Mouse (Mus musculus): ENCODE results near the gene Wdr72. TPM values are rescaled to one million over a fixed set of nuclear protein-coding genes. Genes with fewer than 3 reads are reported as not detected.

Wdr72 gene
- total RNA-seq, 2 experiments from 2014 or later: not detected

GRCm38 (mm10) chr9:74194898-74195297 lies 84.7 kb downstream of the Wdr72 start:
- no peak for ATAC-seq (replicated peaks; ENCODE audit: low FRiP score, low TSS enrichment, poor library complexity, severe bottlenecking)

- ATAC-seq (replicated peaks; ENCODE audit: low FRiP score, low TSS enrichment, poor library complexity, severe bottlenecking): no peak
Measured at GRCm38 (mm10) chr9:74228272-74228671, 118.1 kb downstream of the Wdr72 start.

DNA sequence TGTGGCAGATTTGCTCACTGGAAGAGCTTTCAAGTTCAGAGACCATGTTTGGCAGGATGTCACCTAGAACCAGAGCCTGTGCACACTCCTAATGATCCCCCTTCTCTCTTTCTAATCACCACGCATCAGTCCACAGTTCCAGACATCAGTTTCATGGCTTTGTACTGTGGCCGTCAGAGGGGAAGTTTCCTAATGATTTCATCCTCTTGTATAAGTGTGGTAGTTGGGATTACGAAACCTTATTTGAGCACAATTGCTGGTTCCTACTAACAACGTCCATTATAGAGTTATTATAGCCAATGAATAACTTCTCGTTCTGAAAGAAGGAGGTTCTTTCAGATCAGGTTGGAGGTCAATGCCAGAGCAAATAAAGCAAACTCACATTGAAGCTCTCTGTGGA lies 131.1 kb downstream of the Wdr72 start:
- ATAC-seq (replicated peaks; ENCODE audit: low FRiP score, low TSS enrichment, poor library complexity, severe bottlenecking): no peak

DNA sequence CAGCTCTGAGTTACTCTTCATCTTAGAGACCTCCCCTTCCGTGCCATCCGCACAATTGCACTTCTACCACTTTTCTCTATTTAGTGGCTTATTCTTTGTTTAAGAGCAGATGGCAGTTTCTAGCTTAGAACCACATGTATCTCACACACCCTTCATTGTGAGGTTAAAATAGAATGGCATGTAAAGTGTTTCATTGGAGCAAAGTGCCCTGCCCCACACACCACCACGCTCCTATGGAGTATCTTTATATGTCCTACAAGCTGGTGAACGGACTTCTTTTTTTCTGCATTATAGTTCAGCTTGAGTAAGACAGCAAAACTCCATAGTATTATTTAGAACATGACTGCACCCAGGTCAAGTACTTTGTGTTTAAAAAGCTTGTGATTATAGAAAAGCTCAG lies 137.9 kb downstream of the Wdr72 start:
- no peak for ATAC-seq (replicated peaks; ENCODE audit: low FRiP score, low TSS enrichment, poor library complexity, severe bottlenecking)

- ATAC-seq (replicated peaks; ENCODE audit: low FRiP score, low TSS enrichment, poor library complexity, severe bottlenecking): no peak
Measured at GRCm38 (mm10) chr9:74249486-74249885, 139.3 kb downstream of the Wdr72 start.

GRCm38 (mm10) chr9:74250522-74250921 lies 140.4 kb downstream of the Wdr72 start:
- ATAC-seq (replicated peaks; ENCODE audit: low FRiP score, low TSS enrichment, poor library complexity, severe bottlenecking): no peak

GRCm38 (mm10) chr9:74258389-74258788 lies 148.2 kb downstream of the Wdr72 start:
- no peak for ATAC-seq (replicated peaks; ENCODE audit: low FRiP score, low TSS enrichment, poor library complexity, severe bottlenecking)

GRCm38 (mm10) chr9:74277752-74278385 lies 167.7 kb downstream of the Wdr72 start:
- no peak for ATAC-seq (replicated peaks; ENCODE audit: low FRiP score, low TSS enrichment, poor library complexity, severe bottlenecking)

DNA sequence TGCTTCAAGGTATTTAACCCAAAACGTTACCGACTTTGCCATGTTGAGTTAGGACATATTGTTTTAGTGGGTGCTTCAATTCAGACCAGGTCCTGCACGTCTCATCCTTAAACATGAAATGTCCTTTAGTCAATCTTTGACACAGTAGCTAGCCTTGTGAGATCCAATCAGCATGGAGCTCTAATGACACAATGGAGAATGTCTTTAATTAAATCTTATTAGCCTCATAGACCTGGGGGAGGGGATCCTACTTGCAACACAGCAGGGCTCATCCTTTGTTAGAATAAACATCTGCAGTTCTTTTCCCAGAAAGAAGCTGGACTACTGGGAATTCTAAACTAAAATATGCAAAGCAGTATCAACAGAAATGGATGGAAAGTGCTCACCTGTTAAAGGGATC lies 171.9 kb downstream of the Wdr72 start:
- no peak for ATAC-seq (replicated peaks; ENCODE audit: low FRiP score, low TSS enrichment, poor library complexity, severe bottlenecking)

DNA sequence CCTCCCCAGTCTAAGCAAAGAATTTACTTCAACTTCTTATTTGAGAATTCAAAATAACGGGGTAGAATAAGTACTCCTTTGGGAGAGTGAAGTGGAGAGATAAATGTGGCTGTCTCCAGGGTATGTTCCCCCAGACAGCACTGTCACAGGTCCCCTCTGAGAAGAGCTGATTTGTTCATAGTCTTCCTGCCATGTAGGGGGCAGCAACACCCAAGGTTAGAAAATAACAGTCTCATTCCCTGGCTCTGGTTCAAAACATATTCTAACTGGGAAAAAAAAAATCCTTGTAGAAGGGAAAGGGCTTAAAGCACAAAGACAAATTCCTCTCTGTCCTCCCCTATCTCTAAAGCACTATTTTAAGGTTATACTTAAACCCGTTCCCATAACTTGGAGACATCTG lies 176.1 kb downstream of the Wdr72 start:
- ATAC-seq (replicated peaks; ENCODE audit: low FRiP score, low TSS enrichment, poor library complexity, severe bottlenecking): no peak

- no peak for ATAC-seq (replicated peaks; ENCODE audit: low FRiP score, low TSS enrichment, poor library complexity, severe bottlenecking)
Measured at GRCm38 (mm10) chr9:74294479-74294878, 184.3 kb downstream of the Wdr72 start.

DNA sequence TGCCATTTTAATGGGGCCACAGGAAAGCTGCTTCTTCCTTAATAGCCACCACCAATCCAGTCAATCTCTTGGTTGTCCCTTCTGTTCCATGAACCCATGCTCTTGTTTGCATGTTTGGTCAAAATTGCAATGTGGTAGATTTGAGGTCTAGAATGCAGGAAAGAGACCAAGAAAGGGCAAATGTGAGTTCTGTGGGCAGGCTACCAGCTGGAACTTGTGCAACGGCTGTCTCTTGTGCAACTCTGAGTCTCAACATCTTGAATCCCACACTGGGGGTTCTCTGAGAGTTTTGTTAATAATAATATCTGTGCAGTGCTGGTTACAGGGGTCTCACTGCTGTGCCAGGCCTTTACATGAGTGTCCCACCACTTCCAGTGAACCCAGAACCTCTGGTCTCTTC lies 208.6 kb downstream of the Wdr72 start:
- no peak for ATAC-seq (replicated peaks; ENCODE audit: low FRiP score, low TSS enrichment, poor library complexity, severe bottlenecking)

GRCm38 (mm10) chr9:74324089-74324924 lies 214.2 kb downstream of the Wdr72 start:
- ATAC-seq (replicated peaks; ENCODE audit: low FRiP score, low TSS enrichment, poor library complexity, severe bottlenecking): no peak

GRCm38 (mm10) chr9:74324925-74325295 lies 214.8 kb downstream of the Wdr72 start:
- no peak for ATAC-seq (replicated peaks; ENCODE audit: low FRiP score, low TSS enrichment, poor library complexity, severe bottlenecking)

GRCm38 (mm10) chr9:74325981-74326380 lies 215.8 kb downstream of the Wdr72 start:
- ATAC-seq (replicated peaks; ENCODE audit: low FRiP score, low TSS enrichment, poor library complexity, severe bottlenecking): no peak

DNA sequence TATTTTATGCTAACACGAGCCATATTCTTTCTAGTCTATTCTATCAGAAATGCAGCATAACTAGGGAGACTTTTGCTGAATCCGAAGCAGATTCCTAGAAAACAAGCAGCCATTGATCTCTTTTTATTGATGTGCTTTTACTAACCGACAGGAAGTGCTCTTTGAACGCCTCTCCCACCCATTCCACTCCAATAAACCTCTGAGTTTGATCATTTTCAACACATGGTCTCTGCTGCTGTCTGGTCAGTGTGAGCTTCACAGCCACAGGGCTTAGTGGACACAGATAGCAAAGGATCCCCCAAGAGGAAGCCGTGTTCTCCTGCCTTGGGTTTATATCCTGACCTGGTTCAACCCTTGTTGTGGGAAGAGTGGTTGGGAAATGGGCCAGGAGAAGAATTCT lies 218.7 kb downstream of the Wdr72 start:
- ATAC-seq (replicated peaks; ENCODE audit: low FRiP score, low TSS enrichment, poor library complexity, severe bottlenecking): no peak

- no peak for ATAC-seq (replicated peaks; ENCODE audit: low FRiP score, low TSS enrichment, poor library complexity, severe bottlenecking)
Measured at GRCm38 (mm10) chr9:74330706-74331495, 220.7 kb downstream of the Wdr72 start.

DNA sequence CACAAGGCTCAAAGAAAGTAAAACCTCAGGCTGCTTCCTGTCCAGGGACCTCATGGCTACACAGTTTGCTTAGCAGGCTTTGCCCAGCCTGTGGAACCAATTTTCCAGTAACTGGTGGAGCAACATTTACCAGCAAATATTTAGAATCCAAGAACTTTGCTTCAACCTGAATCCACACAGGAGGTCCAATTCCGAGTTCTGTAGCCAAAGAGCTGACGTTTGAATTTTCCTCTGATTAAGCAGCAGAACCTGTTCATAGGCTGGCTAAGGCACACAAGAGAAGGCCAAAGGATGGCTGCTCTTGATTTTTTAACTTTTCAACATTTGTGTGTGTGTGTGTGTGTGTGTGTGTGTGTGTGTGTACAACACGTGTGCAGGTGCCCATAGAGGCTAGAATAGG lies 222.2 kb downstream of the Wdr72 start:
- no peak for ATAC-seq (replicated peaks; ENCODE audit: low FRiP score, low TSS enrichment, poor library complexity, severe bottlenecking)

Data from megakaryocyte-erythroid progenitor cell, adult 5-6 weeks (primary cell).